Mouse (Mus musculus): Measurements from ENCODE around the gene Actbl2.

Gene Actbl2

GRCm38 (mm10) chr13:111271868-111272267, 17.1 kb downstream of the Actbl2 start:
- no peak for DNase-seq

GRCm38 (mm10) chr13:111286461-111287385, 31.9 kb downstream of the Actbl2 start:
- DNase-seq: peak; percentile 12 to 37

- no peak for DNase-seq
Observed at GRCm38 (mm10) chr13:111291161-111291957, 36.5 kb downstream of the Actbl2 start.

GRCm38 (mm10) chr13:111291958-111292493, 37.2 kb downstream of the Actbl2 start:
- DNase-seq: peak in 1 of 2 experiments; percentile 0

- DNase-seq: no peak
Observed at GRCm38 (mm10) chr13:111293478-111293877, 38.7 kb downstream of the Actbl2 start.

GRCm38 (mm10) chr13:111294965-111295494, 40.2 kb downstream of the Actbl2 start:
- DNase-seq: no peak

- DNase-seq: no peak
Observed at GRCm38 (mm10) chr13:111296029-111296428, 41.2 kb downstream of the Actbl2 start.

GRCm38 (mm10) chr13:111297614-111298013, 42.8 kb downstream of the Actbl2 start:
- DNase-seq: no peak

GRCm38 (mm10) chr13:111299145-111299713, 44.4 kb downstream of the Actbl2 start:
- no peak for DNase-seq

GRCm38 (mm10) chr13:111300846-111301245, 46.0 kb downstream of the Actbl2 start:
- DNase-seq: no peak

GRCm38 (mm10) chr13:111301431-111301830, 46.6 kb downstream of the Actbl2 start:
- DNase-seq: no peak

GRCm38 (mm10) chr13:111304194-111304593, 49.4 kb downstream of the Actbl2 start:
- DNase-seq: no peak

- no peak for DNase-seq
Observed at GRCm38 (mm10) chr13:111304736-111305135, 49.9 kb downstream of the Actbl2 start.

Data from kidney, adult 8-10 months (tissue).